Mouse (Mus musculus) liver, embryonic 12.5 days (tissue): ENCODE results near the gene Ppil4. TPM values are rescaled to one million over a fixed set of nuclear protein-coding genes. Genes with fewer than 3 reads are reported as not detected.

ENCODE experiments used
- ATAC-seq: fragments of 200-750 bp; cut with Nextera tagmentation; 2 replicates; pipeline ENCODE4 v1.8.0; 2017; ENCODE audit warnings: moderate number of reproducible peaks, mild to moderate bottlenecking, moderate library complexity
- H3K27ac ChIP-seq: fragments of 300-500 bp; sonication (generic); 2 replicates; pipeline ENCODE4 v1.5.1; 2016; ENCODE audit warnings: mild to moderate bottlenecking
- H3K27me3 ChIP-seq: fragments of 300-500 bp; sonication (generic); replicated peaks from 2 replicates; pipeline ENCODE4 v1.6.1; 2016; ENCODE audit warnings: mild to moderate bottlenecking, moderate library complexity
- H3K36me3 ChIP-seq: fragments of 300-500 bp; sonication (generic); 2 replicates; pipeline ENCODE4 v1.6.1; 2016; ENCODE audit warnings: mild to moderate bottlenecking, moderate library complexity
- H3K4me1 ChIP-seq: fragments of 300-500 bp; sonication (generic); 2 replicates; pipeline ENCODE4 v1.6.1; 2016
- H3K4me2 ChIP-seq: fragments of 300-500 bp; sonication (generic); 2 replicates; pipeline ENCODE4 v1.6.1; 2016; ENCODE audit warnings: mild to moderate bottlenecking, moderate library complexity
- H3K4me3 ChIP-seq: fragments of 300-500 bp; sonication (generic); 2 replicates; pipeline ENCODE4 v1.5.1; 2016; ENCODE audit warnings: mild to moderate bottlenecking, moderate library complexity
- H3K9ac ChIP-seq: fragments of 300-500 bp; sonication (generic); 2 replicates; pipeline ENCODE4 v1.6.1; 2016; ENCODE audit warnings: mild to moderate bottlenecking, moderate library complexity
- H3K9me3 ChIP-seq: fragments of 300-500 bp; sonication (generic); replicated peaks from 2 replicates; pipeline ENCODE4 v1.6.1; 2016; ENCODE audit warnings: mild to moderate bottlenecking, moderate library complexity
- WGBS: fragments of 180-500 bp; shearing (Covaris S2); methylation state at CpG from one replicate; pipeline ENCODE4 v1.1.7; 2016; ENCODE audit not compliant: insufficient replicate concordance; 5-methylcytosine and 5-hydroxymethylcytosine counted together
- microRNA-seq: library from miRNA; unstranded; fragments of <30 nt; microRNA quantifications from one replicate; pipeline ENCODE4, GENCODE M21; 2017
- polyA plus RNA-seq: library from polyadenylated mRNA; unstranded; fragments of >200 nt; fragmentation: Nextera tagmentation; extraction: Ambion mirVana; gene quantifications from 2 replicates; pipeline ENCODE4 v1.2.1, GENCODE M21; 2016

The Ppil4 gene
- polyA plus RNA-seq, 1 experiment from 2014 or later, result 34.6 TPM

GRCm38 (mm10) chr10:7864806-7865205 lies 72.1 kb downstream of the Ppil4 start:
- H3K4me3 ChIP-seq, result no peak overlapping the region
- no peaks in the 10 kb centered on the region for H3K9me3 ChIP-seq
- H3K27ac ChIP-seq, result no peak overlapping the region
- peaks cover 37% of the 10 kb centered on the region for H3K27me3 ChIP-seq
- H3K4me2 ChIP-seq, result no peak overlapping the region
- 67% methylated on average over 3 of the region's 3 CpGs for WGBS
- H3K36me3 ChIP-seq, result no peaks in the 10 kb centered on the region
- H3K4me1 ChIP-seq, result no peaks in the 10 kb centered on the region
- H3K9ac ChIP-seq, result no peak overlapping the region
- no peak for ATAC-seq

GRCm38 (mm10) chr10:7866762-7867665 lies 74.3 kb downstream of the Ppil4 start:
- H3K27me3 ChIP-seq, result peaks cover 37% of the 10 kb centered on the region
- WGBS, result 19% methylated on average over 50 of the region's 50 CpGs
- no peaks in the 10 kb centered on the region for H3K9me3 ChIP-seq
- no peak for ATAC-seq
- H3K9ac ChIP-seq, result no peak overlapping the region
- H3K4me3 ChIP-seq, result peak overlapping the region; percentile 37
- H3K4me2 ChIP-seq, result peak overlapping the region; percentile 60
- H3K4me1 ChIP-seq, result no peaks in the 10 kb centered on the region
- no peaks in the 10 kb centered on the region for H3K36me3 ChIP-seq
- no peak overlapping the region for H3K27ac ChIP-seq

GRCm38 (mm10) chr10:7867666-7868030 lies 75.0 kb downstream of the Ppil4 start:
- WGBS, result 17% methylated on average over 21 of the region's 21 CpGs
- Histone ChIP-seq H3K9ac (no peak overlapping the region), H3K4me1 (no peaks in the 10 kb centered on the region), H3K27me3 (peaks cover 37% of the 10 kb centered on the region), H3K27ac (no peak overlapping the region), H3K9me3 (no peaks in the 10 kb centered on the region; the same call in 1 of the 2 replicates), H3K4me3 (peak overlapping the region; percentile 37), H3K36me3 (no peaks in the 10 kb centered on the region), H3K4me2 (peak overlapping the region; percentile 60)
- ATAC-seq, result no peak

GRCm38 (mm10) chr10:7869746-7870145 lies 77.1 kb downstream of the Ppil4 start:
- Histone ChIP-seq H3K27me3 (peaks cover 37% of the 10 kb centered on the region), H3K27ac (no peak overlapping the region), H3K9ac (no peak overlapping the region), H3K4me3 (no peak overlapping the region), H3K36me3 (no peaks in the 10 kb centered on the region), H3K9me3 (no peaks in the 10 kb centered on the region; the same call in 1 of the 2 replicates), H3K4me2 (no peak overlapping the region), H3K4me1 (no peaks in the 10 kb centered on the region)
- WGBS, result 67% methylated on average over 8 of the region's 8 CpGs
- no peak for ATAC-seq

GRCm38 (mm10) chr10:7870571-7871315 lies 78.1 kb downstream of the Ppil4 start:
- WGBS, result 58% methylated on average over 11 of the region's 11 CpGs
- Histone ChIP-seq H3K9me3 (no peaks in the 10 kb centered on the region; the same call in 1 of the 2 replicates), H3K4me2 (no peak overlapping the region), H3K9ac (no peak overlapping the region), H3K27ac (no peak overlapping the region), H3K27me3 (peaks cover 37% of the 10 kb centered on the region), H3K4me1 (no peaks in the 10 kb centered on the region), H3K36me3 (no peaks in the 10 kb centered on the region), H3K4me3 (no peak overlapping the region)
- ATAC-seq, result no peak

- ATAC-seq, result no peak
These were observed 78.8 kb downstream of the Ppil4 start for GRCm38 (mm10) chr10:7871381-7872020.

More at GRCm38 (mm10) chr10:7871381-7872020, 78.8 kb downstream of the Ppil4 start:
- H3K4me1 ChIP-seq, result no peaks in the 10 kb centered on the region
- 67% methylated on average over 5 of the region's 5 CpGs for WGBS
- no peak overlapping the region for H3K9ac ChIP-seq
- no peak overlapping the region for H3K4me3 ChIP-seq
- no peaks in the 10 kb centered on the region for H3K36me3 ChIP-seq
- H3K27ac ChIP-seq, result no peak overlapping the region
- H3K4me2 ChIP-seq, result no peak overlapping the region
- no peaks in the 10 kb centered on the region; the same call in 1 of the 2 replicates for H3K9me3 ChIP-seq
- H3K27me3 ChIP-seq, result peaks cover 32% of the 10 kb centered on the region

Small RNA genes lying within 50 kb of the gene (microRNA-seq; reads per million reads assigned to microRNA genes)
- gene Mir5104, result 2.8 reads per million

Other genes with a start within 250 kb of the Ppil4 start
- gene Lrp11, start 203.1 kb upstream of the Ppil4 start, polyA plus RNA-seq, result 1.6 and 1.8 TPM in 2 replicates
- 40.8 and 43.2 TPM in 2 replicates for gene Nup43, start 125.4 kb upstream of the Ppil4 start, polyA plus RNA-seq
- 115 and 121 TPM in 2 replicates for gene Pcmt1, start 111.8 kb upstream of the Ppil4 start, polyA plus RNA-seq
- gene Lats1, start 111.7 kb upstream of the Ppil4 start, polyA plus RNA-seq, result 5.1 and 5.2 TPM in 2 replicates
- gene Katna1, start 66.9 kb upstream of the Ppil4 start, polyA plus RNA-seq, result 41.1 and 42.1 TPM in 2 replicates
- gene Ginm1, start 67 bp upstream of the Ppil4 start, polyA plus RNA-seq, result 32.5 and 33.1 TPM in 2 replicates
- 0.07 and 0.14 TPM in 2 replicates for gene Zc3h12d, start 39.6 kb downstream of the Ppil4 start, polyA plus RNA-seq
- gene Tab2, start 163.3 kb downstream of the Ppil4 start, polyA plus RNA-seq, result 11.4 and 11.8 TPM in 2 replicates